Mouse (Mus musculus) lung, adult 18-20 months (tissue): ENCODE results near the gene Mrpl46.

Source experiments
- DNase-seq, 2 experiments: peaks; one replicate each; pipeline ENCODE4 v3.0.0; 2022; ENCODE audit warnings: mixed read lengths in 2 of 2

Mrpl46 gene

DNA sequence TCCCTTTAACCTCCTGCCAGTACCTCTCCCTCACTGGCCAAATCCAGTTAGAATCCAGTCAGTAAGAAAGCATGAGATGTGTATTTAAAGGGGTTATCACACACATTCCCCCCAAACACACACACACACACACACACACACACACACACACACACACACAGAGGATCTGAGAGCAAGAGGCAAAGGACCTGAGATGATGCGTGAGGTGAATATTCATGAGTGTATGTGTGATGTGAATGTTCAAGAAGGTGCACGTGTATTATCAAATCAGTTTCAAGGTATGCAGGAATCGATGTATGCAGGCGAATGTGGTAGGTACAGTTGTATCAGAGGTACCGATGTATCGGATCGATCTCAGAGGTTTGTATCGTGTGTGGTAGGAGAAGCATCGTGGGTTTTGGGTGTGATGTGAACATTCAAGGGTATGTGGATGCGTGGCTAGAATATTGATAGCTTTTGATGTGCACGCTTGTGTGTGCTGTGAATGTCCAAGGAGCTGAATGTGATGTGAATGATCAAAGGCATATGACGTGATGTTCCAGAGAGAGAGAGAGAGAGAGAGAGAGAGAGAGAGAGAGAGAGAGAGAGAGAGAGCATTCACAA, 15.3 kb downstream of the Mrpl46 start:
- no peak for DNase-seq

DNA sequence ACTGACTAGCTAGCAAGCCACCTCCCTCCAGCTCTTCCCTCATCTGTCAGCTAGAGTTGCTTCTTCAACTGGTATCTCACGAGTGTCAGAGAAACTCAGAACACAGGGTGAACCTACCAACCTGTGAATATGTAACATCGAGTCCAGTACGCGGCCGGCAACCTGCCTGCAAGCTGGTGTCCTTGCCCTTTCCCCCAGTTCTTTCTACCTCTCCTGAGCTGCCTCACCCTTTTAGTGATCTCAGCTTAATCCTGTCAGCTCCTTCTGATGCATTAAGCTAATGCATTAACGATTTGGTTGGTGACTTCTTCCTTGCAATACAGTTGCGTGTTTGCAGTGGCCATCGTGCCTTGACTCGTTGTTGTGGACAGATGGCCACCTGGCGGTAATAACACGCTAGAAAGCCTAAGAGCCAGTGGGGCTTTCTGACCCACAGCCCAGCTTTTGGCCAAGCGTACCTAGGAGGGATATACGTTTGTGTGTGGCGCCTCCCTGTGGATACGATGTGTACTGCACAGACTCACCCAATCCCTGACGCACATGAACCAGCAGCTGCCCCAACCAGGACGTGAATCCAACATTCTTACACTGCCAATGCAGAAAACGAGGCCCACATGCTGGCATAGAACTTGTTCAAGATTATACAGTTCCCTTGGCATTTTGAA, 17.2 kb downstream of the Mrpl46 start:
- peak; percentile 46 to 59 for DNase-seq

GRCm38 (mm10) chr7:78765215-78765631, 18.1 kb downstream of the Mrpl46 start:
- no peak for DNase-seq

DNA sequence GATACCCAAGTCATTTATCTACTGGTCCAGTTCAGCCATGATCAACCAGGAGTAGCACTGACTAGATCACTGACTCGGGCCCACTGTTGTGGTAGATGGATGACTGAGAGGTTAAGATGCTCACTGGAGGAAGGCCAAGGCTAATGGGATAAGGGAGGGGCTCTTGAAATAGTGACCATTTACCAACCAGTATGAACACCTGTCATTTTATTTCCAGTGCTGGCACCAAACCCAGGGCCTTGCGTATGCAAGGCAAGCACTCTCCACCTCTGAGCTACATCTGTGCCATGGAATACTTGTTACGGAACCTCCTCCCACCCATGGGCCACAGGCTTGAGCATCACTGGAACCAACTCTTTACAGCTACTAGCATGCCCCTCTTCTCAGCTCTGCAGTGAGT, 19.5 kb downstream of the Mrpl46 start:
- no peak for DNase-seq

DNA sequence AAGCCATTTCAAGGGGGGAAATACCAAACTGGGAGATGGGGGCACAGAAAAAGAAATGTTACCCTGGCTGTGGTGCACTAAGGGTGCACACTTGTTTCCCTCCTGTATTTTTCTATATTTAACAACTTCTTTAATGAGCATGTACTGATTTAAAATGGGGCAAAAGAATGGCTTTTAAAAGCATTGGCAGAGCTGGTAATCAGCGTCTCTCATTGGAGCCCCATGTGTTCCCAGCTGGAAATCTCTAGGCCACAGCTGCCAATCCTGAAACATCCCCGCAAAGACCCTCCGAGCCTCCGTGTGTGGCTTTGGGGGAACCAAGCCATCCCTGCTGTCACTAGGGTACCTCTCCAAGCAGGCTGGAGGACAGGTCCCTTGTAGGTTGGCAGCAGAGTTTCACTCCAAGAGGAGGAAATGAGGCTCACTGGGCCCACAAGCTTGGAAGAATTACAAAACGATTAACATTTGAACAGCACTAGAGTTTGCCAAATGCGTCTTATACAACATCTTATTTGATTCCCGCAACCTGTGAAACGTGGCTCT, 28.8 kb downstream of the Mrpl46 start:
- DNase-seq: no peak

DNA sequence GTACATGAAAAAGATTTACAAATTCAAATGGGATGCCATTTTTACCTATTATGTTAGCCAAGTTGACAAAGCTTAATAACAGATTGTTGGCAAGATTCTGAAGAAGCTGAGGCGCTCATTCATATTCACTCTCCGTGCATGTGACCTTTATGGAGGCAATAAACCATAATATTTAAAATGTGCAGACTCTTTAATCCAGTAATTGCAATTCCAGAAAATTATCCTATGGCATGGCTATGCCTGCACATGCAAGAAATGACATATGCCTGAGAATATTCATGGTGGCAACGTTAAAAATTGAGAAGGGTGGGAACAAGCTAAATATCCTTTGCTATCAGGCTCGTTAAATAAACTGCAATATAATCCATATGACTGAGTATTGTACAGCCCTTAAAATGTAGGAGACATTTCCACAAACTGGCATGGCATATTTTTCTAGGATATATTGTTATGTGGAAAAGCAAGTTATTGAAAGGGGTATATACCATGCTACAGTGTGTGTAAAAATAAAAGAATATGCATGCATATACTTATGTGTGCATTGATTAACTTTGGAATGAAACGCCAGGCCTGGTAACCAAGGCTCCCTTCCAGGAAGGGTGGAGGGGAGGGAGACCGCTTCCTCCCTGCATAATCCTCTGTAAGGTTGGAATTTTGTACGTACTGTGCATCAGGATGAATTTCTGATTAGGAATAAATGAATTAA, 29.4 kb downstream of the Mrpl46 start:
- no peak for DNase-seq

DNA sequence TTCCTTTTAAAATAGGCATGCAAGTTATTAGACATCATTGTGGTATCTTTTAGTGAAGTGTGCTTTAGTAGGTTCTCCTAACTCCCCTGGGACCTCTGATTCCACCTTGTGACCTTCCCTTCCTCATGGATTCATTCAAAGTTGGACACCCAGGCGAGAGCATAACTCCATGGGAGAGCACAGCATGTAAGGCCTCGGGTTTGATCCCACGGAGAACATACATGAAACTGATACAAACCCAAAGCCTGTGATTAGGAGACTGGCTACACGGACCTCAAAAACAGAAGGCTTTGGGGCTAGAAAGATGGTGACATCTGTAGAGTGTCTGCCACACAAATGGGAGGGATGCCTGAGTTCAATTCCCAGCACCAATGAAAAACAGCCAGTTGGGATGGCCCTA, 30.4 kb downstream of the Mrpl46 start:
- no peak for DNase-seq

- DNase-seq: peak in 1 of 2 experiments; percentile 25
Measured at GRCm38 (mm10) chr7:78743731-78744385, 39.5 kb downstream of the Mrpl46 start.

- peak in 1 of 2 experiments; percentile 3 for DNase-seq
Measured at GRCm38 (mm10) chr7:78739351-78740000, 43.9 kb downstream of the Mrpl46 start.

DNA sequence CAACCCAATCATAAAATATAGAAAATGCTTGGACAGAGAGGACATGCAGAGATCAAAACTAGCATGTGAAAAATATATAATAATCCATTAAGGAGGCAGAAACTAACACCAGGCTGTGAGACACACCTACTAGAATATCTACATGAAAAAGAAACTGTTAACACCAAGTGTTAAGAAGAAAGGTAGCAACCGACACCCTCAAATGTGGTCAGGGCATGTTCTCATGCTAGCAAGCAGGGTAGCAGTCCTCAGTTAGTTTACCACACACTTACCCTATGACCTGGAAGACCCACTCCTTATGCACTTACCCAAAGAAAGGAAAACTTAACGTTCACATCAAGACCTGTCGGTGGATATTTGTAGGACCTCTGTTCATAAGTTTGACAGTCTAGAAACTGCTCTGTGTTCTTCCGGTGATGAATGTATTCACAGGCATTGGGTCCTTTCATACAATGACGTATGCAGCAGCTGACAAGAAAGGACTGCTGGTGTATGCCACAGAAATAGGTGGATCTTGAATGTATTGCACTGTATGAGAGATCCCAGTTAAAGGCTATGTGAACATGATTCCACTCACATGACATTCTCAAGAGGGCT, 45.6 kb downstream of the Mrpl46 start, which contains the start of gene Ntrk3:
Gene Ntrk3, minus strand, starts transcription at position 399 of the 597 bp plus-strand sequence.
- DNase-seq: no peak

- DNase-seq: no peak
Measured at GRCm38 (mm10) chr7:78737196-78737595, 46.1 kb downstream of the Mrpl46 start.

DNA sequence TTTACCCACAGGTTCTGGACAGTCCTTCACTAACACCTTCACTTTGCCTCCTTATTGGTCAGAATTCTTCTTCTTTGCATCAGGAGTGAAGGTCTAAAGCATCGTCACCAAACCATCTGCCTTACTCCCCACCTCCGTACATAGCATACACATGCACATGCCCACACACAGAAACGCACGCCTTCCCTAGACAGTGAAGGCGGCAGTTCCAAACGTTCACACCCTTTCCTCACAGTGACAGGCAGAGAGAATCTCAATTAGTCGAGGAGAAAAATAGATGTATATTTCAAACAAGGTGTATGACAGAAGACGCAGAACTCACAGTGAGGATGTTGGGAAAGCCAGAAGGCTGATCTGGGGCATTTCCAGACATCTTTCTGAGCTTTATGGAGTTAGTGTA, 51.9 kb downstream of the Mrpl46 start:
- DNase-seq: no peak
